Mouse (Mus musculus) bone marrow macrophage, adult 2 months (primary cell): ENCODE measurements at regions not wholly inside any gene's neighbourhood (a gene's known extent, or its start where the extent isn't known, plus 50 kb on each side); places are given as distances from the start of the nearest gene placed in this dataset.

Experiments
- CTCF ChIP-seq: IDR thresholded peaks from 2 replicates; pipeline ENCODE4 v1.5.1; 2012; ENCODE audit warnings: low read depth, mild to moderate bottlenecking, low read length, moderate library complexity
- POLR2A ChIP-seq: IDR thresholded peaks from 2 replicates; pipeline ENCODE4 v1.6.1; 2012; ENCODE audit warnings: mild to moderate bottlenecking, low read depth, low read length, borderline replicate concordance

DNA sequence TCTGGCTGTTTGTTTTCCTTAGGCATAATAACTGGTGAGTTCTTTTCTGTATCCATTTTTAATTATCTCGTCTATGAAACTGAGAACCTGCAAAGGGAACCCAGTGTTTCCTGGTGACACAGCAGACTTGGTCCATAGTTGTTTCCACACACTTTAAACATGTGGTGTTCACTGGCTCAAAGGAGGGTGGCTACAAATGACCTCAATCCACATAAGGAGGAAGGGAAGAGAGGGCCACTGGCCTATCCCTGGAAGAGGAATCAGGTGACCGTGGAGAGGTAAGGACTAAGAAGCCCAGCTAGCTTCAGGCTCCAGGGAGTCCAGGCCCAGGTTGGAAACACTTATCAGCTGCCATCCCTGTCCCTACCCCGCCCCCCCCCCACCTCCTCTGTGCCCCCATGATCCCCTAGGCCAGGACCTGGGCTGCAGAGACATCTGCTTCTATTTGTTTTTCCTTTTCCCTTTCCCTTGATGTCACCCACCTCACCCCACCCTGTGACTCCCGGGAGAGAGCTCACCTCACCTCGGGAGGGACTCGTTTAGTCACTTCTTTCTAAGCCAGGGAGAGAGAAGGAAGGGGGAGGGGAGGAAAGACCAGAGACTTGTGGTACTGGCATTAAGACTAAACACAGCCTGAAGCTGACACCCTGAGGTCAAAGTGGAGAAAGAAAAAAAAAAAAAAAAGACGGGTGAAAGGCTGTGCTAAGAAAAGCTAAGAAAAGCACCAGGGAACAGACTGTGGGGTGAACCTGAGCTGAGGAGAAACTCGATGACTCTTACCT is 62.2 kb upstream of the Kdm7a start:
- no peak for TF ChIP-seq CTCF
- no peak for TF ChIP-seq POLR2A
